Mouse (Mus musculus): ENCODE data around the gene Lrrc4.

- TF ChIP-seq CTCF (IDR thresholded peaks at IDR 0.05; ENCODE audit: insufficient read depth, low read depth, low read length) (no peak), POLR2A (IDR thresholded peaks at IDR 0.05; ENCODE audit: insufficient read depth, low read depth, low read length) (no peak)
Observed at GRCm38 (mm10) chr6:28674686-28675085, 156.9 kb downstream of the Lrrc4 start.
